Mouse (Mus musculus): Measurements from ENCODE around the gene Plxnc1.

The Plxnc1 gene

DNA sequence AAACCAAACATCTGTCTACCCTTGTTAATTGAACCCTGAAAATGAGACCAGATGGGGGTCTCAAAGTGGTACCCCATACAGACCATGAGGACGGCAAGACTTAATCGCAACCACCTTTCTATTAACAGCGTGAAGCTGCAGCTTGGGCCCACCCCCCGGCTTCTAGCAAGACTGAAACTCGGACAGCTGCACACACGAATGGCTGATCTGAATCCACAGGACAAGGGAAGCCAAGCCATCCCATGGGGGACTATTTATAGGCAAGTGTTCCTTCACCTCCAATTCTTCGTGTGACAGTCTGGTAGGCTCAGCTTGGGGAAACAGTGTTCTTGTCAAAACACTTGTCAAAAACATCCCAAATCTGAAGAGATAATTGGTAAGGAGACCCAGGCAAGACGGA lies 24.1 kb downstream of the Plxnc1 start:
- no peak for ATAC-seq (ENCODE audit: low TSS enrichment)

DNA sequence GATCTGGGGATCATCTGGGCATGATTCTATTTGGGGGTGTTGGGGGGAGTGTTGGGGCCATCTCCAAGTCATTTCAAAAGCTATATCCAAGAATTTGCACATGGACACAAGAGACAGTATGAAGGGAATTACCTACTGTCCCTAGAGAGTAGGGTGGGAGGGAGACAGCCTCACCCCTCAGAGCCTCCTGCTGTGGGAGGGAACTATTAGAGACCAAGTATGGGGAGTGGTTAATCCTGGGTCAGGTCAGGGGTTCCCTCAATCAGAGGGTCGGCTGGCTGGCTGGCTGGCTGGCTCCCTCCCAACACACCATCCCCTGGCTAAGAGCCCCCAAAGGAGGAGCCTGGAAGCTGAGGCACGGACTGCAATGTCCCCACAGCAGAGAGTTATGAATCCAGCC lies 24.7 kb downstream of the Plxnc1 start:
- no peak for ATAC-seq (ENCODE audit: low TSS enrichment)

DNA sequence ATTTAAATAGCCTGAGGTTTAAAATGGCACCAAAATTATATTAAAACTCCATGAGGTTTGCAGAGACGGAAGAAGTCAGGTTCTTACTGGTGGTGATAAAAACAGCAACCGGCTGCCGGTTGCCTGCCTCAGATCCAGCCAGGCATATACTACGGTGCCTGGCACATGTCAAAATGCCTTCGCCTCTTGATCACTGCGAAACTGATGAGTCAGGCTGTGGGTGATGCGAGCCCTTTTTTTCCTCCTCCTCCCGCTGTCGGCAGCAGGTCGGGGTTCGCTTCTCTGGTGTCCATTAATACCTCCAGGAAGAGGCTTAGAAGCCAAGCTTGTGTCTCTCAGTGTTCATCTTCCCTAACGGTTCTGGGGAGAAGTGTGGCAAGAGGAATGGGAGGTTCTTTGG lies 25.1 kb downstream of the Plxnc1 start:
- ATAC-seq (ENCODE audit: low TSS enrichment): peak; percentile 58

DNA sequence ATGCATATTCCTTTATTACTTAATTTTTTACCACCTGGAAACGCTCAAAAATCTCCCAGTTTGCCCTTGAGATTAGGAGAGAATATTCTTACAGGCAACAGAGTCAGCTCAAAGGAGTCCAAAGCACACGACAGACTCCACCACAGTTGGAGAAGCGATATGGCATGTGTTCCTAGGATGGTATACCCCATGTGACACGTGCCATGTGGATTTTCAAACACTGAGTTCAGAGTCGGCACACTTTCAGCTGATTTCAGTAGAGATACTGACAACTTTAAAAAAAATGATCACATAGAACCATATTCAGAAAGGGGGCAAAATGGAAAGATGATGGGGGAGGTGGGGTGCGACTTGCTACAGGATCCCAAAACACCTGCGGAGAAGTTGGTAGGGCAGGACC lies 26.0 kb downstream of the Plxnc1 start:
- no peak for ATAC-seq (ENCODE audit: low TSS enrichment)

DNA sequence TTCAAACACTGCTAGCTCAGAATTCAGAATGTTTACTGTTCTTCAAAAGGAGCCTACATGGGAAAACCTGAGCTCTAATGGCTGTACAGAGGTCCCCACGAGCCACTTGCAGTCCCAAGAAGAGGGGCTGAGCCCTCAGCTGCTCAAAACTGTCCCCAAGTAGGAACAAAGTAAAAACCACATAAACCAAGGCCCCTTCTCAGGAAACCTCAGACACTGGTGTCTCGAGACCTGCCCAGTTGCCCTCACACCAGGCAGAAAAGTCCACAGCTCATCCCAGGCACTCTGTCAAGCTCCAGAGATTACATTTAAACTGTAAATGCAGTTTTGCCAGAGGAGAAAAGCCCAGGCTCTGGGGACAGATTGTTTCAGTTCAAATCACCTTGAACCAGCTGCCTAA lies 26.6 kb downstream of the Plxnc1 start:
- ATAC-seq (ENCODE audit: low TSS enrichment): no peak

DNA sequence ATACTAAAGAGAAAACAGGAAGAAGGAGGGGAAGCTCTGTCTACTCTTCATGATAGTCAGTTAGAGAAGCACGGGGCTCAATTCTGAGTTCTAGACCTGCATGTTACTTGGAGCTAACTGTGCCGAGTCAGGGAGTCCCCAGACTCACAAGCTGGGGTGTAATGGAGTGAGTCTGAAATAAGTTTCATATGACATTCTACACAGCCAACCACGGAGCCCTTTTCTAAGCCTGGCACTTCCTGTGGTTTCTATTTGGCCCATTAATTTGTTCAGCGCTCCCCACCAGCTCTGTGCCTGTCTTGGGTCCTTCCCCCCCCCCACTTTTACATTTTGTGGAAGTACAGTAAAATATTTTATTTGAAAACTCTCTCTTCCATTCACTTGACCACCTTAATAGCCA lies 27.3 kb downstream of the Plxnc1 start:
- no peak for ATAC-seq (ENCODE audit: low TSS enrichment)

DNA sequence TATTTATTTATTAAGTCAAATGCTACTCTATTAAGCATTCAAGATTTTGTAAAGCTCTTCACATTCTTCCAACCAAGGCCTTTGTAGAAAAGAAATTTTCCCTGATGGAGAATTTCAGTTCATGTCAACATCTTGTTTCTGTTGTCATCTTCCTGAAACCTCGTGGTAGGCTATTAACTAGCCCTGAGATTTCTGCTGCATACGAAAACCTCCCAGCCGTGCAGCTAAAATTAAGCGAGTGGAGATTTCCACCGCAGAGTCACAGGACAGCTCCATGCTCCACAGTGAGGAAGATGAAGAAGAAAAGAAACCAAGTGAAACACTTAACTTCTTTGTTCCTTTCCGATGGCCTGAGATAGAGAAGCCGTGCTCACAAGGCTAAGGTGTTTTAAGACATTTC lies 28.0 kb downstream of the Plxnc1 start:
- no peak for ATAC-seq (ENCODE audit: low TSS enrichment)

DNA sequence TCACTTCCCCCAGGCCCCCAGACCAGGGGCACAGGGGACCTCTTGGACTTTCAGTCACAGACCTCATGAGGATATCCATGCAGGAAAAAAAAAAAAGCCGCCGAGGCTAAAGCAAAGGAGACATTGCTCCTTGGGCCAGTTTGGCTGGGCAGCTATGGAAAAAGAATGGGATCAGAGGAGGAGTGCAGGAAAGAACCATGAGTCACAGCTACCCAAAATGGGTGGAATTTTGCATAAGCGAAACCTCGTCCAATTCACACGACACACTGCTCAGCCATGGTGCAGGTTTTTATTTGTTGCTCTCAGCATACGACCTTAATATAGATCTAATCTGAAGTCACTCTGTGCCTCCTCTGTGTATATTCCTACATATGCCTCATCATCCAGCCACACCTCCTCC lies 28.9 kb downstream of the Plxnc1 start:
- ATAC-seq (ENCODE audit: low TSS enrichment): peak; percentile 56

DNA sequence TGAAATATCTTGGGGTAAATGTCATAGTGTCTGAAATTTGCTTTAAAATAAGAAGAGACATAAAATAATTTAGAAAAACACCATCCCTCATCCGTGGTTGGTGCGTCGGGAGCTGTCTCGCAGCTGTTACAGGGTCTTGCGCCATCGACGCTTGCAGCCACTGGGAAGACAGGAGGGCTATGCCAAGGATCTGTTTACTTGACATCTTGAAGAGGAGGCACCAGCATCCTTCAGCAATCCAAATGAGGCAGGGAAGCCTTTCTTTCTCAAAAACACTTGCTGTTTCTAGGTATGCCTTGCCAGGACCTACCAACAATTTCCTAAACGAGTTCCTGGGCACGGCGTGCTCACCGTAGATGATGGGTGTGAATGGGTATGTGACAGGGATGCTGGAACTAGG lies 30.6 kb downstream of the Plxnc1 start:
- ATAC-seq (ENCODE audit: low TSS enrichment): no peak

DNA sequence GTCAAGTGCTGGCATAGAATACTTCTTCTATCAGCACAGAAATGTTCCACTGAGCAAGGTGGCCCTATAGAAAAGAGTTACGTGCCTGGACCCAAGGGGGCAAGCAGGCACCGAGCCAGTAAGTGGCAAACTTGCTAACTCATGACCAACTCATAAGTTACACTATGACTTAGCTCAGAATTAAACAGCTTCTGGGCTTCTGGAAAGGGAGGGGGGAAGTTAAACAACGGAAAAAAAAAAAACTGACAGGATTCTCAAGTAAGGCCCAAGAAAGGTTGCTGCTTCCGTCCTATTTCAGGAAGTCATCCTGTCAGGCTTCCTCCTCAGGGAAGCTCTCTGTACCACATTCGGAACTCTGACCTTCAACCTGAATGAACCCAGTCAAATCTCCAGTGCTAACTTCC lies 31.3 kb downstream of the Plxnc1 start:
- no peak for ATAC-seq (ENCODE audit: low TSS enrichment)

DNA sequence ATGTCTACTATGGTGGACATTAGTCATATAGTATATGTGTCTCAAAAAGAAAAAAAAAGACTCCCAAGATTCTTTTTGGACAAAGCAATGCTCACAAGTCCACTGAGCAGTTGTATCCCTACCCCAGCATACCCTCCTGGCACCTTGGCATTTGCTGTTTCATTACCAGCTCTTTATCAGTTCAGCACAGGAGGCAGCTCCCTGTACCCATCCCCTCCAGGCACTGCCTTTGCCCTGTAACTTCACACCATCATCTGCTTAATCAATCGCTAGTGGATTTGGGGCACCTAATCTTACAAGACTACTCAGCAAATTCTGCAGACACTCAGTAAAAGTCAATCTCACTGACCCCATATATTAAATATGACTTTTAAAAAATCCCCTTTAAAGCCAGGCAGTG lies 32.1 kb downstream of the Plxnc1 start:
- no peak for ATAC-seq (ENCODE audit: low TSS enrichment)

DNA sequence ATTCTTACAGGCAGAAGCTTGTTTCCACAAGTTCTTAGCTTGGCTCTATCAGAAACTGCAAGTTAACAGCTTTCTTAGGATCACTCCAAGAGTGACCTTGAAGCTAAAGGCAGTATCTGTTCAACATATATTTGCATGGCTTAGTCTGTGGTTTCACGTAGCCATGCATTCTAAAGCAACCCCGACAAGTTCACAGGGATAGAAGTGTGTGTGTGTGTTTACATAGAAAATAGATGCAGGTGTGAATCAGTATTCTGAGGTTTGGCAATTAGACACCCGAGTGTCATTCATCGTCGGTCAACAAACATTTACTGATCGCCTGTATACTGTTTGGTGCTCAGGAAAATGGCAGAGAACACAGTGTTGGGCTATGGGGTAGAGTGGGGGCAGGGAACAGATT lies 33.5 kb downstream of the Plxnc1 start:
- no peak for ATAC-seq (ENCODE audit: low TSS enrichment)

DNA sequence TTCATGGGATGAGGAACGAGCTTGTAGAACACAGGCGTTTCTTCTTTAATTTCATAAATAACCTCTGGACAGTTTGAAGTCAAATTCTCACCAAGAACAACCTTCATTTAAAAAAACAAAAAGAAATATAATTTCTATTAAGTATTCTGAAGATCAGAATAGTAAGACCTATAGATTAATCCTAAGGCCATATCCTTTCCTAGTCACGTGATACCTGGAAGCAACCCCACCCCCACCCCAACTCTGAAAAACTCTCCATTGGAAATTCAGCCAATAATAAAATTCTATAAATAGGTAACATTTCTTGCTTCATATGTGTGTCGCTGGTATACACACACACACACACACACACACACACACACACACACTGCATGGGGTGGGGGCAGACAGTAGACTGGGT lies 34.1 kb downstream of the Plxnc1 start:
- no peak for ATAC-seq (ENCODE audit: low TSS enrichment)

DNA sequence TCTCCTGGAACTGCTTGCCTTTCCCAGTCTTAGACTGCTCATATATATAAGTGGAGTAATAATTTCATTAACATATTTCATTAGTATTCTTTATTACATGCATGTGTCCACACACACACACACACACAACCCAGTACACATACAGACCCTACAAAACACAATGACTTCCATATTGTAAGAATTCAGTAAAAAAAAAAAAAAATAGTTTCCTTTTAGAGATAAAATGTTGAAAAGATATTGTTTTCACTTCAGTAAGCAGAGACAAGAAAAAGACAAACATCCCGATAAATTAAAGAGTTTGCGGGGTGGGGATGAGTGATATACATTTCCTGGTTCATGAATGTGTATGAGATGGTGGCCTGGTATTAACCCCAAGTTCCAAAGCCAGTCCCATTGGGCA lies 34.8 kb downstream of the Plxnc1 start:
- ATAC-seq (ENCODE audit: low TSS enrichment): no peak

DNA sequence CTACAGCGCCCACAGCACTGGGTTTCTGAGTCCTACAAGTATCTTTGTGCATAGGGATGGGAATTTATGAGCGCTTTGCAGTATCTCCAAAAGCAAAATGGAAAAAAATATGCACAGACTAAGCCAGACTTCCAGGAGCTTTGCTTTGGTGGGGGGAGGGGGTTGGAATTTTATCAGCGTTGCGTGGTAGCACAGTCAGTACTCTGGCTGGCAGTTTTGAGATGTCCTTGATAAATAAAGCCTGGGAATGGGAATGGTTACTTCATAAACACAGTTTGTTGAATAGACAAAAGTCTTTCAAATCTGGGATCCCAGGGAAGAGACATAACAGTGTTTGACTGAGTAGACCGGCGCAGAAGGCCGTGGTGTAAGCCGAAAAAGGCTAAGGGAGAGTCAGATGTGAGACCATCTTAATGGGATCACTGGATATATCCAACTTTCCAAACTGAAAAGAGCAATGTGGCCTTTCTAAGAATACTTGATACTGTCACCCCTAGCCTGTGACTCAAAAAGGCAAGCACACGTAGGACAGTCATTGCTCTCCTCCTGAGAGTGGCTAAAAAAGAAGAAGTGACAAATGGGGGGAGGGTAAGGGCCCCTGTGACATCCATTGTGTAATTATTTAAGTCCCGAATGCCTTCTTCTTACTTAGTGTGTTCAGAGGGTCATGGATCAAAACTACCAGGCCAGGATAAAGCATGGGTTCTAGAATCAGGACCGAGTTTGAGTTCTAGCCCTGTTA lies 35.5 kb downstream of the Plxnc1 start:
- ATAC-seq (ENCODE audit: low TSS enrichment): no peak

DNA sequence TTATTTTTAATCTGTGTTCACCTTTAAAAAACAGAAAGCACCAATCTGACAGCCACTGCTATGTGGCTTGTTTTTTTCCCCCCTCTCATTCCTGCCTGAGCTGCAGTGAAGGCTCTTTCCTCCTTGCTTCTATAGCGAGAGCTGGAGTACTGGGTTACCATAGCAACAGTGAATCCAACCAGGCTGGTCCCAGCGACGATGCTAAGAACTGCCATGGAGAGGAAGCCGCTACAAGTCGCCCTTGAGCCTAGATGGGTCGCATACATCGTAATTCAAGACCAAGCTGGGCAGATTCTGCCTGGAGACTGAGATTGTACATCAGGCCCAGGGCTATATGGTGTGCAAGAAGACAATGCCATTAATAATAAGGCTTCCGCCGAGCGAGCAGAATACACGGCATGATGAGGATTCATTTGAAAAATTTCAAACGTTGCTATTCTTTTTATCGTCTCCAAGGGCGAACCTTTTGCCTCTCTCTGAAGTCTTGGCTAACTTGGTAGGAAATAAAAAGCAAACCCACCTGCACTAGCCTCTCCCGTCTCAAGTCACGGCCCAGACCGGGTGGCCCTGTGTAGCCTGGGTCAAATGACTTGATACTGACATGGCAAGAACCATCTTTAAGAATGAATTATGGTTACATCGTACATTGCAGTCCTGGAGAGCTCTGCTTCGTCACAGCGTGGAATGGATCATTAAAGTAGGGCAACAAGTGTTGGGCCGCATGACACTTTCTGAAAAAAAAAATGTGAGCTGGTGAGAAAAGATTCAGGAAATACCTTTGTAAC lies 38.8 kb downstream of the Plxnc1 start:
- peak; percentile 92 for ATAC-seq (ENCODE audit: low TSS enrichment)

DNA sequence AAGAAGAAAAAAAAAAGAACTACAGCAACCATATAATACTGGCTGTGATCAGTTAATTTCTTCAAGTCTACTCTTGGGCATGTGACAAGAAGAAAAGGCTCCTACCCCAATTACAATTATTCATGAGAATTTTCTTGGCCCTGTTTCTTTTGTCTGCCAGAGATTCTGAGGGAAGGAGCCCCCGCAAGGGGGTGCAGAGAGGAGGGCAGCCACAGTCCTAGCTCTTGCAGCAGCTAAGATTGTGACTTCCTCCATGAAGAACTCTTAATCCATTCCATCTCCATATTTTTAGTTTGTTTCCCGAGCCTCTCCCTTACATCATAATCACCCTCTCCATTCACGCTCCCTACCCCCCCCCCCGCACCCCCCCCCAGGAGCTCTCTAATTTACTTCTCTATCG lies 39.4 kb downstream of the Plxnc1 start:
- ATAC-seq (ENCODE audit: low TSS enrichment): peak; percentile 44

DNA sequence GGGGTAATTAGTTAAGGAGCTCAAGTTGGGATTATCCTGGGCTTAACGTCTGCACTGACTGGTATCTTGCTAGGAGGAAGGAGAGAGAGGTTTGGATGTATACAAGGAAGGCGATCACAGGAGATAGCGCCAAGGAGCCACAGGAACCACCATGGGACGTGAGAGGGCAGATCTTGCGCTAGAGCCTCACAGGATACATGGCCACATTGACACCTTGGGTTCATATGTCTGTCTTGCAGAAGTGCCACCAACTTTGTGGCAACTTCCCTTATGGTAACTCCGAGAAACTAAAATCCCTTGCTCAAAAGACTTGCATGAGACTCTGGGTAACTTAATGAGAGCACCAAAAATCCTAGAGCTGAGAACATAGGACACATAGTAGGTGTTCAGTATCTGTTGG lies 47.7 kb downstream of the Plxnc1 start:
- ATAC-seq (ENCODE audit: low TSS enrichment): no peak

DNA sequence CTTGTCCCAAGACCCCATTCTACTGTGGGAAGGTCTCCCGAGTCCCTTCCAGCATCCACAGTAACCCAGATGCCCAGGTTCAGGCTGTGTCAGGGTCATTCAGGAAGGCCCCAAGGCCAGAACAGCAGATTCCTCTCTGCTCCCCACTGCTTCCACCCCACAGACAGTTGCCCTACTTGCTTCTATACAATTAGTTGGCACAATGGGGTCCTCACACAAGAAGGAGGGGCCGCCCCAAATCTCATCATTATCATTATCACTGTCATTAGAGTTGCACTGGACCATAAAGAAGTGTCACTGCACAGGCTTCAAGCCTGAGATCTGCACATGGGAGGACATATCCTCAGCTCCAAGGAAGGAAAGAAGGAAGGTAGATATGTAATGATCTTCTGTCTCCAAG lies 48.3 kb downstream of the Plxnc1 start:
- ATAC-seq (ENCODE audit: low TSS enrichment): no peak

DNA sequence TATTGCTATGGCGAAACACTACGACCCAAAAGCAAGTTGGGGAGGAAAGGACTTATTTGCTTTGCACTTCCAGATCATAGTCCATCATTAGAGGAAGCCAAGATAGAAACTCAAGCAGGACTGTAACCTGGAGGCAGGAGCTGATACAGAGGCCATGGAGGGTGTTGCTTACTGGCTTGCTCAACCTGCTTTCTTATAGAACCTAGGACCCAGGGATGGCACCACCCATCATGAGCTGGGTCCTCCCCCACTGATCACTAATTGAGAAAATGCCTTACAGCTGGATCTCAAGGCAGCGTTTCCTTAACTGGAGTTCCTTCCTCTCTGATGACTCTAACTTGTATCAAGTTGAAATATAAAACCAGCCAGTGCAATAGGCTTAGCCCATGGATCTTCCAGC lies 48.8 kb downstream of the Plxnc1 start:
- ATAC-seq (ENCODE audit: low TSS enrichment): no peak

DNA sequence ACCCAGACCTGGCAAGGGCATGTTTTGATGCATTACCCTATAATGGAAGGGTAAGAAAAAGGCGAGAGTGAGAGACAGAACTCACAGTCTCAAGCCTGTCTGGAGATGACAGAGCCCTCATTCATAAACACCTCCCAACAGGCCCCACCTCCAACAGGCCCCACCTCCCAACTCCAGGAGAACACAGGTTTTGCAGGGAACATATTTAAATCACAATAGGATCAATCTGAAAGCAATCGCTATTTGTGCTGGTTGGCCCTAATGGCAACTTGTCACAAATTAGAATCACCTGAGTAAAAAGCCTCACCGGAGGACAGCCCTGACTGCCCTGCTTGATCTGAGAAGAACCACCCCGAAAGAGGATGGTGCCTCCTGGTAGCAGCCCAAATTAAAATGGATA lies 54.9 kb downstream of the Plxnc1 start:
- ATAC-seq (ENCODE audit: low TSS enrichment): no peak

DNA sequence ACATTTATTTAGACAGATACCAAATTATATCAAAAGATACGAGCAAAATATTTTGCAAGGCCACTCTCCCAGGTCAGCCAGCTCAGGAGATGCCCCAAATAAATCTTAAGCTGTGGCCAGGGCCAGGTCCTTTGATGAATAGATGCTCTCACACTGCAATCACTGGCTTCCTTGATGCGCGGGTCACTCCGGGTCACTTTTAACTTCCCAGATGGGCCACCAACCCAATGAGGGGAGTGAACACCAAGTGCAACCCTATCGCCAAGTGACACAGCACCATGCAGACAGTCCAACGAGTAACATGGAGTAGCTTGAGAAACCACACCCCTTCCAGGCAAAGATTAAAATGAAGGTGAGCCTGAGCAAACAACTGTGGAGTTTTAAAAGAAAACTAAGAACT lies 61.4 kb downstream of the Plxnc1 start:
- no peak for ATAC-seq (ENCODE audit: low TSS enrichment)

DNA sequence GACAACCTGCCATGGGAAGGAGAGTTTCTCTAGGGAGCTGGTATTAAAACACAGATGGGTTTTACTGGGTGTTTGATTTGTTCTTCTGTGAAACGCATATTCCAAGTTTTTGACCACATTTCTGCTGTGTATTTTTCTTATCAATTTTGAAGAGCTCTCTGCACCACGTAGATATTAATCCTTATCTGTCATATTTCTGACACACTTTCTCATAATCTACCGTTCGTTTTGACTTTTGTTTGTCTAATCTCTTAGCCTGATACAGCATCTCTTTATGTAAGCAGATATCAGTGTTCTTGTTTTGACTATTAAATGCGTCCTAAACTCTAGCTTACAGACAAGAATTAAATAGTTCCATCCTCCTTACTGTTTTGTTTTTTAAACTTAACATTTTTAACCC lies 73.1 kb downstream of the Plxnc1 start:
- no peak for ATAC-seq (ENCODE audit: low TSS enrichment)

DNA sequence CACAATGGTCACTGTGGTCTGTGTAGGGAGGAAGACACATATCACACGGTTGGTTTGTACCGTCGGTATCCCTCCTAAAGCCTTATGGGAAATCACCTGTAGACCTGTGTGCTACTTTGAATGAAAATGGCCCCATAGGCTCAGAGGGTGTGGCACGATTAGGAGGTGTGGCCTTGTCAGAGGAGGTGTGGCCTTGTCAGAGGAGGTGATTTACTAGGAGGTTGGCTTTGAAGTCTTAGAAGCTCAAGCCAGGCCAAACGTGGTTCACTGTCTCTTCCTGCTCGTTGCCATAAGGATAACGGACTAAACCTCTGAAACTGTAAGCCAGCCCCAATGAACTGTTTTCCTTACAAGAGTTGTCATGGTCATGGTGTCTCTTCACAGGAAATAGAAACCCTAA lies 73.5 kb downstream of the Plxnc1 start:
- ATAC-seq (ENCODE audit: low TSS enrichment): no peak
